Mouse (Mus musculus): ENCODE measurements at regions not wholly inside any gene's neighbourhood (a gene's known extent, or its start where the extent isn't known, plus 50 kb on each side); places are given as distances from the start of the nearest gene placed in this dataset.

- no peak for TF ChIP-seq CTCF (conservative IDR thresholded peaks at IDR 0.05; ENCODE audit: low read length)
- no peak for TF ChIP-seq NANOG (IDR thresholded peaks at IDR 0.05; ENCODE audit: borderline replicate concordance, low read length)
- TF ChIP-seq POU5F1 (IDR thresholded peaks at IDR 0.05; ENCODE audit: borderline replicate concordance, low read length): no peak
Measured at GRCm38 (mm10) chr14:88330613-88331012, 140.6 kb downstream of the Pcdh20 start.
